Mouse (Mus musculus) neutrophil, adult 5-6 weeks (primary cell): Measurements from ENCODE around the gene Reln. TPM values are rescaled to one million over a fixed set of nuclear protein-coding genes. Genes with fewer than 3 reads are reported as not detected.

Experiments used
- ATAC-seq: fragments of 151-379, 151-347 bp; 2 replicates; pipeline ENCODE4 v1.8.0; 2017; ENCODE audit warnings: mild to moderate bottlenecking, moderate TSS enrichment; ENCODE audit not compliant: insufficient number of reproducible peaks, poor library complexity, low FRiP score, severe bottlenecking; ENCODE audit errors: extremely low read depth
- total RNA-seq: library from RNA; stranded (forward); fragments of 200-1000 nt; gene quantifications from 2 replicates; pipeline ENCODE4 v1.2.3, GENCODE M21; 2017

Reln gene
- total RNA-seq, 1 experiment from 2014 or later: 4.7 TPM

DNA sequence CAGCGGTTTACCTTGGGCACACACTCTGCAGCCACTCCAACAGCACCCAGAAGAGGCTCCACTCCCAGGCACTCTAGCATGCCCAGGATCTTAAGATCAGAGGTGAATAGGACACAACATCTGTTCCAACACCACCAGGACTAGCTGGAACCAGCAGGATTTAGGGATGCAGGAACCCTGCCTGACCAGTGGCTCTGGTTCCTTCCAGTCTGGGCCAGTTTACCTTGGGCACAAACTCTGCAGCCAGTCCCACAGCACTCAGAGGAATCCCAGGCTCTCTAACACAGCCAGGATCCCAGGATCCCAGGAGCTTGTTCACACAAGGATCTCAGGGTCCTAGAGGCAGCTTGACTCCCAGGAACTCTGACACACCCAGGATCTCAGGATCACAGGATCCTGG lies 382.7 kb downstream of the Reln start:
- no peak for ATAC-seq

DNA sequence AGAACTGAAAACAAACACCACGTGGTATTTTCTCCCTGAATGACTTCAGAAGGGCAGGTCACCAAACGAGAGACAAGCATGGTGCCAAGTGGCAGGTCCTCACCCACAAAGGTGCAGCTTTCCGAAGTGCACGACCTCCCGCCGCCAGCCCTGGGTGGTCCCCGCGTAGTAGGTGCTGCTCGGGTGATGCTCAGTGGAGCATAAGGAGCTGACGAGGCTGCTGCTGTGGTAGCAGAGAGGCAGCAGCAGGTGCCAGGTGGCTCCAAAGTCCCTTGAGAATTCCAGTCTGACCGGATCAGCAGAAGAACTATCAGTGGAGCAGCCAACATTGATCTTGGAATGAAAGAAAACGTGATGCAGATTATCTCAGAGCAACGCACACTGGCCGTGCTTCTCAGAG lies 384.4 kb downstream of the Reln start:
- no peak for ATAC-seq

DNA sequence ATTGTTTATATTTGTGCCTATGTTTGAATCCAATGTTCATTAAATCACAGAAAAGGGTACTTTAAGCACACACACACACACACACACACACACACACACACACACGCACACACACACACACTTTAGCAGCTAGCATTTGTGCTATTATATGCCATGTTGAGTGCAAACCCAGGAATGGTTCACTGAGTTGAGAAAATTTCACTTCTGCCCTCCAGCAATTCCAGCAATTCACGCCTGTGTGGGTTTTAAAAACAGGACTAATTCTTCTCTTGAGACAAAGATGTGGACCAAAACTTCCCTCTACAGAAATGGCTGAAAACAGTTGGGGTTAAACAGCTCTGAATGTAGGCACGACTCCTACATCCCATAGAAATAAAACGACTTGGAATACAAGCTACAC lies 386.9 kb downstream of the Reln start:
- ATAC-seq: no peak

DNA sequence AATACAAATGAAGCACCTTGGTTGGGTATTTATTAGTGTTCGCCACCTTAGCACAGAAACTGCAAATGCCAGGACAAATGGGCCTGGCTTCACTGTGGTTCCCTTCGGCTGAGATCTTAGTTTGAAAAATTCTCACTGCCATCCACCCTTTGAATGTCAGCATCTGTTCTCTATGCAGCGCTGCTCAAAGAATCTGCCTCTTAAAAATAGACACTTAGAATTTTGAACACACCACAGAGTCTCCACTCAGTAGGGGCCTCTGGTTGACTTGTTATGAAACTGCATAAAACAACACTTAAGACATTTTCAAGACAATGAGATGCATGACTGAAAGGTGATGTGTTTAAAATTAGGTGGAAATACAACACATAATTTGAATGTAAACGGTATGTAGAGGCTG lies 387.4 kb downstream of the Reln start:
- ATAC-seq: no peak

DNA sequence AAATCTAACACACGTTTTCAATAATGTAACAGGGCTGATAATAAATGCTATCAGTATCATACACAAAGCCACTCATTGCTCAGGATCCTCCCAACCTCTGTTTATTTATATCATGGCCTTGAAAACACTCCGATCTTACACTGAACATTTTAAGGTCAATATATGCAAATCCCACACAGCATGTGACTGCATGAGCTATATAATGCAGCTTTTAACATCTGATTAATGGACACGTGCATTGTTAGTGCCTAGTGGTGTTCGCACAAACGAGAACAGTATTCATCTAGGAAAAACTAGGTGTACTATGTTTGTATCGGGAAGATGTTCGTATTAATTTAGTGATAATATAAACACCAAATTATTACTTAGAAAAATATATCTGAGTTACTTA lies 395.0 kb downstream of the Reln start:
- no peak for ATAC-seq

DNA sequence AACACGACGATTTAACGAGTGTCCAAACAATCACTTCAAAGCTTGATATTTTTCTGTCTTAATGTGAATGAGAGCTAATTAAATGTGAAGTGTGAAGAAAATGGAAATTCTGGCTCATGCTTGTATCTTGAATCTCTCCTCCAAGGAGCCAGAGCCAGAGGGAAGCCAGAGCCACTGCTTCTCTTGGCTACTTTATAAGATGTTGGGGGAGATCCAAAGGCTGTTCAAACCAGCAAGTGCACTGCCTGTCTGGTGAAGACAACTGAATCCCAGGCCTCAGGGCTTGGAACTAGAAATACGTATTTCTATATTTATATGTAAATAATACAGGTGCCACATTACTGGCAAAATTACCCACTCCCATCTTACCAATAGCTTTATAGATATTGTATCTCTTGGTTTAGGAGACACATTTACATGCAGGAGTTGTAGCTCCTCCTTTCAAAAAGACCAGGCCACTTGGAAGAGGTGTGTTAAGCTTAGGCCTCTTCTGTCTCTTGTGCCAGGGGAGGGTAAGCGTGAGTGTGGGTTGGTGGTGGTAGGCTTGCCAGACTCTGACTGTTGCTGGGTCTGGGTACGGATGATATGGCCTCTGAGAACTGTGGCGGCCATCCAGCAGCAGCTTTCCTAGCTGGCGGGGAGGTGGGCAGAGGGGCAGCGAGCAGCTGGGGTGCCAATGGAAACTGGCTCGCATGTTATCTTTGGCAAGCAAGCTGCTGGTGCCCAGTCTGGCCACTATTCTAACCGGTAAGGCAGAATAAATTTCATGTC lies 395.6 kb downstream of the Reln start:
- ATAC-seq: no peak

DNA sequence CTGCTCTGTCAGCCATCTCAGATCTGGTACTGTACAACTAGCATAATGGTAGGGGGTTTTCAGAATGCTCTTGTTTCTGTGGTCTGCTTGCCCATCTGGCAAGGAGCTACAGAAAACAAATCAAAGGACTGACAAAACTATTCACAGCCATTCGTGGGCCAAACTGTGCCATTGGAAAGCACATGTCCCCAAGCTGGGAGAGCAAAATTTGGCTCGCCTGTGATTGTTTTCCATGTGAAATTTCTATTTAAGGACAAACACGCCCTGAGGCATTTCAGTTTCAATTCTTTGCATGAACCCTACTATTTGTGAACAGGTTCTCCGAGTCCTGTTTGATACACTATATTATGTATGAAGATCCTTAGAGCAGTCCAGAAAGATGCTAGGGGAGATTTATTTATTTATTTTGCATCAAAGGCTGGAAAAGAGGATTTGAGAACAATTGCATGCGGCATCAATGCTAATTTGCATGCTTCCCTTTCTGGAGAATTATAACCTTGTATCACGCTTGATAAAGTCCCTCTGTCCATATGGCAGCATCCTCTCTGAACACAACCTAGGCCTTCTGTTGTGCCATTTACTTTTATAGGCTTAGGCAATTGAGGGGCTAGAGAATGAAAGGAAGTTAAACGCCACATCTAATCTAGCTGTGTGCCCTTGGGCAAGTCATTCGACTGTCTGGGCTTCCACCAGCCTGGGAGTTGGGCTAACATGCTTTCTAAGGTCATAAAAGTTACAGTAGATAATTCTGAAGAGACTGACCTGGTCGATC lies 396.7 kb downstream of the Reln start:
- no peak for ATAC-seq

DNA sequence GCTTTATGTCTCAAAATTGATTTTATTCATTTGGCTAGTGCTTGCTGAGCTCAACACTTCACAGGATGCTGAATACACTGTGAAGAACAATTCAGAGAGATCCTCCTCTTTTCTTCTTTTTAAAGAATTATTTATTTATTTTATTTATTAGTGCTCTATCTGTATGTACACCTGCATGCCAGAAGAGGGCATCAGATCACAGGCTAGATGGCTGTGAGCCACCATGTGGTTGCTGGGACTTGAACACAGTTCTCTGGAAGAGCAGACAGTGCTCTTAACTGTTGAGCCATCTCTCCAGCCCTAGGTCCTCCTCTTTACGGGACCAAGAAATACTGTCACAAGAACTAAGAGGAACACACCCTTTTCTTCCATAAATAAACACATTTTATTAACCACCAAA lies 399.9 kb downstream of the Reln start:
- no peak for ATAC-seq

DNA sequence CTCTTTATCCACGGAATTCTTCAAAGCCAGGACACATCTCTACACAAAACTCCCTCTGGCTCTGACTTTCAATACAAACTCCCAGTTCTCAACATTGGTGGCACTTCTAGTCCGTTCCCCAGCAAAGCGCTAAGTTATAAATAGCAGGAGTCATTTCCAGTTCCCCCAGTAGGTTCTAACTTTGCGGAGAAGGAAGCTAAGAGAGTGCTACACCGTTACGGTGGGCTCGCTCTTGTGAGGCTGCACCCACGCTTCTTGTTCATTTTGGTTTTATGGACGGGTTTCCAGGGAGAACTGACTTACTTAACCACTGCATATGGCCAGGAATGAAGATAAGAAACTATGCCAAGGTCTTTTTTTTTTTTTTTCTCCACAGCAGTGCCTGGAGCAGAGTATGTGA lies 405.1 kb downstream of the Reln start:
- no peak for ATAC-seq

DNA sequence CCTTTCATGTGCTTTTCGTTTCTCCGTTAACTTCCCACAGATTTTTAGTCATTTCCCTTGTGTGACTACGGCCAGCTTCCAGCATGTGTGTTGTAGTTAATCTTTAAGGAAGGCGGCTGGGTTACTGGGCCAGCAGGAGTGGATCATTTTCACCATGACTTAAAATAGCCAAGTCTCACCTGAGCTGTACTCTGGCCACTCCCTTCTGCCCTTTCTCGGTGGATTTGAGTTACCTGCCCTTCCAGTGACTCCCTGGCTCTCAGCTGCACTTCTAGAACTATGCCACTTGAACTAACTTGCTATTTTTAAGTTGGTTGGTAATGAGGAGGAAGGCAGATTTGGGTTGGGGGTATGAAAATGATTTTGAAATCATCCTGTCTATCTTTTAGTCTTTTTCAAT lies 406.4 kb downstream of the Reln start:
- no peak for ATAC-seq

DNA sequence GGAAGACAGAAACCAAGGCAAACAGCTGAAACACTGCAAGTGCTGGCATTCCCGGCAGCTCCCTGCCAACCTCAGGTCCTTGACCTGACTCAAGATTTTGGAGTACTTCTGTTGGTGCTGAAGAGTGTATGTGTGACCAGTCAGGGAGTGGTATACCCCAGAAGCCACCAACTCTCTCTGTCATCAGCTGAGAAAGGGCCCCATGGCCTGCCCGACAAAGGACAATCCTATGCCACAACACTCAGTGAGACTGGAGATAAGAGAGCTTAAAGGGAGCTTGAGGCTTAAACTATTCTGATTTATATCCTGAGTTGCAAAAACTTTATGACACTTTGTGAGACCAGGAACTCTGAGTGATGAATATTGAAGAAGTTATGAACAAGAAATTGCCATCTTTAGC lies 407.9 kb downstream of the Reln start:
- ATAC-seq: no peak

DNA sequence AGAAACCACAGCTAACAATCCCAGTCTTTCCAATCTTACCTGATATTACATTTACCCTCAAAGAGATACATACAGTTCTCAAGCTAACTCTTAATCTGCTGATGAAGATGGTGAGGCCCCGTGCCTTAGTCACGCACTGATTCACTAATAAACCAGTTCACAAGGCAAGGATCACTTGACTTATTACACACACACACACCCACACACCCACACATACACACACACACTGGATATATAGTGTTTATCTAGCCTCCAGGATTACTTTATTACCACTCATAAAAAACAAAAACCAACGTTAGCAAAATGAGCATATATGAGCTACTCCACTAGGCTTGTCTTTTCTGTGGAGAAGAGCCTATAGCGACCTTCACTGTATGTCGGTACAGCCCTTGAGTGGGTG lies 408.4 kb downstream of the Reln start:
- no peak for ATAC-seq

DNA sequence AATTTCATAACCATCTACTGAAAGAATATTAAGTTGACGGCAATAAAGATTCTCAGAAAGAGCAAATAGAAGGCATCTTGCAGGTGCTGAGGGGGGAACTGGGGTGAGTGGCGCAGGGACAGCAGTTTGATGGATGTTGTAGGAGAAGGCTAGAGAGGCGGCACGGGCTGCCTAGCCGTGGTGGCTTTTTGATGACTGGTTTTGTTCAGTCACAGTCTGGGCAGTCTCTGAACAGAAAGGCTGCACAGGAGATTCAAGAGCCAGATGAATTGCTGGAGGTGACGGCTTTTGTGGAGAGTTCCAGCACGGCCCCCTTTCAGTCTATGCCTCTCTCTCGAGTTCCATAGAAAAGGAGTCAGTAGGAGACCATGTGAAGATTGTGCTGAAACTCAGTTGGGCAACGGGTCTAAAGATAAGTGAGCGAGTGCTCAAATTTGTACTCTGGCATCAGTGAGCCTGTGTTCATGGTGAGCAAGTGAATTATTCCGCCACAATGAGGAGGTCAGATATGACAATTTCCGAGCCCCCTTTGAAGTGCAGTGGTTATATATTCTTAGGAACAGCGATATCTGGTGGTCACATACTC lies 409.6 kb downstream of the Reln start:
- ATAC-seq: no peak

DNA sequence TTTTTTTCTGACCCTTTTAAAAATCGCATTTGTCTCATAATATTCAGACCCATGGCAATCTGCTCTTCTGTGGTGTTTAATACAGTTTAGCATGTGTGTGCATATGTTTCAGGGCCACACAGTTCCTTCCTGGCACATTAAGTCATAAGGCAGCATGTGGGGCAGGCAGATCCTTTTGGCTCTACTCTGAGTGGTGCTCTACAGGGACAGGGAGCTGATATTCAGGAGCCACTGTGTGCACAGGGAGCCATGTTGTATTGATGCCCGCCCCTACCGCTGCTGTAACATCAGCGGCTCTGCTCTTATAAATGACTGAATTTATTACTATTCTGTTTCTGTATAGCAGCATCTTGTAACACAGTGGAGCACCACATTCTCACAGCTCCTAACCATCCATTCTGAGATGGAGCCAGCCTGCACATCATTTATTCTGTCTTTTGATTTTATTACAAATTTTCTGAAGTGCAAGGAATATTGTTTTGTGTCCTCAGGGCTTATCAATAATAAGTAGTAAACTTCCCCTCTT lies 410.3 kb downstream of the Reln start:
- no peak for ATAC-seq

DNA sequence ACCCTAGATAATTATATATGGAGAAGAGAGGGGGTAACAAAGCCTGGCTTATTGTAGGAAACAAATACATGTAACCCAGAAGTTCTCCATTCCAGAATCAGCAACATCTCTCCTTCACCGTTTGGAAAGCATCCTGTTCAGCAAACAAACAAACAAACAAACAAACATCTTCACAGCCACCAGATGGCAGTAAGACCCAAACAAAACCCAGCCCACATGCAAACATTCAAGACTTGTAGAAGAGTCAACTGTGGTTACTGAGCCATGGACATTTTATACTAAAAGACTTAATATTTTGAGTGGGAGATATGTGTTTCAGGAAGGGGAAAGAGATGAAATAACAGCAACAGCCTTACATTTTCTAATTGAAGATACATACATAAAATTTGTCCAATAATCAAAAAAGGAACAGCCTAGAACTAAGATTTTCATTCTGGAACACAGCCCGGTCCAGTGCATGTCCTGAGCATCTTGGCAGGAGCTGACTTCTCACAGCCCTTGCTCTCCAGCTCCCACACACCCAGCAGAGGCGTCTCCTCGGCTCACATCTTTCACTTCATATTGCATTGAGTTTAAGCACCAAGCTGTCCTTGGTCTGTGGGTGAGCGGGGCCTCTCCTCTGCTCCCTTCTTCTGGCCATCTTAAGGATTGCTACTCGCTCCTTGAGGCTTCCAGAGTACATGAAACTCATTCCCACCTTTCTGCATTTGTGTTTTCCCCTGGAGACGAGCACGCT lies 411.0 kb downstream of the Reln start:
- no peak for ATAC-seq

DNA sequence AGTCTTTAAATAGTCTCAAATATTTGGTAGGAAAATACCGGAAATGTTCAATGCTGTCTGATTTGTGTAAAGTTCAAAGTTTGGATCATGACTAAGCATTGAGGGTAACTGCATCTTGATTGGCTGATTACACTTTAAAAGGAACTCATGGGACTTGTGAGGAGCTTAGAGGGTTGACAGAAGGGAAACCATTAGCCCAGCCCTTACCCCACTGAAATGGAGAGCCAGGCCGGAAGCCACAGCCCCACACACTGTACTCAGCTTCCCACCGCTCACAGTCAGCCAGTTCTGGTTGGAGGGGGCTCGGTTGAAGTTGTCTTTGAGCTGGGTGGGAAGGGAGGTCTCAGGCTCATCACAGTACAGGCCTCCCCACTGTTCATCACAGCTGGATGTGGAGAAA lies 413.4 kb downstream of the Reln start:
- ATAC-seq: no peak

DNA sequence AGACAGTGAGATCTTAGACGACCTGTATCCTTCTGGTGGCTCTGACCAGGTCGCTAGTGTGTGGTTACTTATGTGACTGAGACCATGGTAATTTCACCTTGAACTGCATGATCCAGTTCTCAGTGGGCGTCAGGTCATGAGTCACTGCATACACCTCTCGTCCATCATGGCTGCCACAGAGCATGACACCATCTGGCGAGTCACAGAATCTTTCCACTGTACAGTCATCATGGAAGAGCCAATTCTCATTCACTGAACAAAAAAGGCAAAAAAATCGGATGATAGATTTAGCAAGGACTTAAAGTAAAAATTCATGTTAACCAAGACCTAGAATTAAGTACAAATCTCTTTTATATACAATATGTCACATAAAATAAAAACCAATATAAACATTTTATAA lies 424.2 kb downstream of the Reln start:
- no peak for ATAC-seq

DNA sequence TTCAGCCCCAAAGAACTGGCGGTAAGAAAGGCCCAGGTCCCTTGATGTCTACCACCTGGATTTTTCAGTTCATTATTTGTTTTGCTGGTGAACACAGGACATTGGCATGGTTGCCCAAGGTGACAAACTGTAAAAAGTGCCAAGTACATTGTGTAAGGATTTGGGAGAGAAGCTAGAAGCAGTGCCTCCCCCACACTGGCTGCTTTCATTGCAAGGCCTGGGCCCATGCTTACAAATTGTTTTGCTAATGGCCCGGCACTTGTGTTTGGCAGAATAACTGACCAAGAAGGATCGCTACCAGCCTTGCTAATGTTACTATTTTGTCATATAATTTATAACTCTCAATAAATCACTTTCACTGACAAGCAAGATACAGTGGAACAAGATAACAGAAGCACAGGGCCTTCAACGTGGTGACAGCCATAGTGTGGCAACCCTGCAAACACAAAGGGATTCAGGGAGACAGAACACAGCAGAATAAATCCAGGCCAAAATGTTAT lies 425.2 kb downstream of the Reln start:
- ATAC-seq: no peak

DNA sequence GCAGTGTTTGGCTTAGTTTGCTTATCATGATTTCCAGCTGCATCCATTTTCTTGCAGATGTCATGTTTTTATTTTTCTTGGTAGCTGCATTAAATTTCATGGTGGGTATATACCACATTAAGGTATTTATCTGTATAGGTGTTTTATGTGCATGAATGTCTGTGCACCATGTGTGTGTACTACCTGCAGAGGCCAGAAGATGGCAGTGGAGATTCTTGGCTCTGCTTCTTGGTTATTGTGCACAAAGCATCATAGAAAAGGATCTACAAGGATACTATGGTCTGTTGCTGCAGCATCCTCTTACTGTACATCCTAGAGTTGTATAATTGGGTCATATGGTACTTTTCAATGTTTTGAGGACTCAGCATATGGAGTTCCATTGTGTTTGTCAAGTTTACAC lies 428.5 kb downstream of the Reln start:
- ATAC-seq: no peak
